Comparison of ENCODE assay signal across 10 mouse cellular contexts in genomic region chr15:79878725-79879136, GRCm38 (mm10). TPM values are rescaled to one million over a fixed set of nuclear protein-coding genes. Genes with fewer than 3 reads are reported as not detected.
DNase-seq lines count a peak whose midpoint lies in the region; ATAC-seq and TF ChIP-seq lines count a peak whose summit lies in the region.
"Had no signal": no experiment of that assay in that cellular context is flagged by ENCODE, and none has a peak within 500 bp of the region (broad histone marks: within the 10 kb centered on the region; RNA-seq: fewer than 3 reads in every experiment).

No protein-coding gene starts in this region.

- H3K9ac ChIP-seq in forebrain, embryonic 15.5 days (replicated peaks): no peak overlapping the region
- no peak overlapping the region for H3K9ac ChIP-seq in forebrain, embryonic 11.5 days (ENCODE audit: low read length)
- peak overlapping the region; percentile 7; the same call in 1 of the 2 replicates for H3K9ac ChIP-seq in heart, embryonic 12.5 days
- H3K9ac ChIP-seq in liver, postnatal 0 days (replicated peaks): no peak overlapping the region

- no peaks in the 10 kb centered on the region for H3K9me3 ChIP-seq in forebrain, embryonic 15.5 days
- no peaks in the 10 kb centered on the region for H3K9me3 ChIP-seq in forebrain, embryonic 11.5 days (ENCODE audit: control insufficient read depth, low read length)
- no peaks in the 10 kb centered on the region for H3K9me3 ChIP-seq in E14TG2a.4 (ENCODE audit: low read length)
- no peaks in the 10 kb centered on the region for H3K9me3 ChIP-seq in heart, embryonic 12.5 days (replicated peaks)
- H3K9me3 ChIP-seq in liver, postnatal 0 days (ENCODE audit: low read length): no peaks in the 10 kb centered on the region
- H3K9me3 ChIP-seq: megakaryocyte, embryonic 14.5 days had no signal

- peak overlapping the region; percentile 62 for H3K27ac ChIP-seq in forebrain, embryonic 15.5 days (replicated peaks)
- no peak overlapping the region for H3K27ac ChIP-seq in forebrain, embryonic 11.5 days (ENCODE audit: low read depth, low read length)
- H3K27ac ChIP-seq in heart, embryonic 12.5 days (ENCODE audit: poor library complexity, severe bottlenecking): peak overlapping the region; percentile 83
- H3K27ac ChIP-seq in liver, postnatal 0 days (ENCODE audit: low read depth): no peak overlapping the region; the same call in 1 of the 2 replicates

- no peaks in the 10 kb centered on the region for H3K27me3 ChIP-seq in forebrain, embryonic 15.5 days
- H3K27me3 ChIP-seq in forebrain, embryonic 11.5 days (ENCODE audit: control insufficient read depth, insufficient read depth, low read length): no peaks in the 10 kb centered on the region
- no peaks in the 10 kb centered on the region for H3K27me3 ChIP-seq in E14TG2a.4 (ENCODE audit: insufficient read depth, low read length)
- H3K27me3 ChIP-seq in heart, embryonic 12.5 days (replicated peaks): no peaks in the 10 kb centered on the region
- H3K27me3 ChIP-seq in liver, postnatal 0 days (ENCODE audit: insufficient read depth, low read length): peaks cover 3% of the 10 kb centered on the region; the same call in 1 of the 2 replicates
- H3K27me3 ChIP-seq: CH12.LX had no signal

- H3K36me3 ChIP-seq in forebrain, embryonic 15.5 days: no peaks in the 10 kb centered on the region
- H3K36me3 ChIP-seq in forebrain, embryonic 11.5 days (ENCODE audit: control insufficient read depth, insufficient read depth, low read length): no peaks in the 10 kb centered on the region
- H3K36me3 ChIP-seq in E14TG2a.4 (ENCODE audit: insufficient read depth, low read length): no peaks in the 10 kb centered on the region
- H3K36me3 ChIP-seq in heart, embryonic 12.5 days: no peaks in the 10 kb centered on the region
- no peaks in the 10 kb centered on the region for H3K36me3 ChIP-seq in liver, postnatal 0 days (replicated peaks; ENCODE audit: insufficient read depth, low read length)

- no peak for TF ChIP-seq EP300 in liver, postnatal 0 days (IDR thresholded peaks at IDR 0.05; ENCODE audit: low read depth)

- DNase-seq in forebrain, embryonic 11.5 days (ENCODE audit: low spot score): no peak
- peak; percentile 16 for DNase-seq in liver, postnatal 0 days
- DNase-seq in B cell, adult 2 months: no peak
- no peak for DNase-seq in left cerebral cortex, postnatal 14 days (ENCODE audit: low spot score in 2 of 2)

- H3K4me1 ChIP-seq in forebrain, embryonic 15.5 days: peaks cover 23% of the 10 kb centered on the region
- H3K4me1 ChIP-seq in forebrain, embryonic 11.5 days (replicated peaks; ENCODE audit: control insufficient read depth, insufficient read depth, low read length): peaks cover 2% of the 10 kb centered on the region; the same call in 1 of the 2 replicates
- H3K4me1 ChIP-seq in E14TG2a.4 (replicated peaks; ENCODE audit: low read depth, low read length): peaks cover 74% of the 10 kb centered on the region
- peaks cover 29% of the 10 kb centered on the region for H3K4me1 ChIP-seq in heart, embryonic 12.5 days (replicated peaks)
- peaks cover 8% of the 10 kb centered on the region; the same call in 1 of the 2 replicates for H3K4me1 ChIP-seq in liver, postnatal 0 days (ENCODE audit: insufficient read depth)

- H3K4me2 ChIP-seq in forebrain, embryonic 15.5 days (replicated peaks): peak overlapping the region; percentile 13; the same call in 1 of the 2 replicates
- H3K4me2 ChIP-seq in forebrain, embryonic 11.5 days (ENCODE audit: low read depth, low read length, severe bottlenecking): no peak overlapping the region
- H3K4me2 ChIP-seq in heart, embryonic 12.5 days: peak overlapping the region; percentile 32
- no peak overlapping the region for H3K4me2 ChIP-seq in liver, postnatal 0 days (ENCODE audit: low read depth, low read length)

- no peak overlapping the region for H3K4me3 ChIP-seq in forebrain, embryonic 15.5 days
- no peak overlapping the region for H3K4me3 ChIP-seq in forebrain, embryonic 11.5 days (ENCODE audit: low read depth, low read length)
- peak overlapping the region; percentile 70 for H3K4me3 ChIP-seq in E14TG2a.4 (replicated peaks; ENCODE audit: low read length)
- H3K4me3 ChIP-seq in heart, embryonic 12.5 days: no peak overlapping the region
- no peak overlapping the region for H3K4me3 ChIP-seq in liver, postnatal 0 days (ENCODE audit: low read depth, low read length)
- H3K4me3 ChIP-seq: megakaryocyte, embryonic 14.5 days had no signal

- no peak for ATAC-seq in forebrain, embryonic 15.5 days (replicated peaks)
- no peak for ATAC-seq in forebrain, embryonic 11.5 days (replicated peaks; ENCODE audit: low FRiP score)
- 0 out of 2 replicates have a peak, but pooled peaks have one; percentile 22 for ATAC-seq in heart, embryonic 12.5 days (ENCODE audit: insufficient number of reproducible peaks, low FRiP score)
- no peak for ATAC-seq in liver, postnatal 0 days
- ATAC-seq in cerebellum, adult (ENCODE audit: insufficient number of reproducible peaks, low FRiP score, low TSS enrichment): no peak

- no peak for TF ChIP-seq CTCF in E14TG2a.4 (conservative IDR thresholded peaks at IDR 0.05; ENCODE audit: low read length)
- no peak for TF ChIP-seq CTCF in liver, postnatal 0 days (IDR thresholded peaks at IDR 0.05; ENCODE audit: low read depth)

- intact Hi-C loops in left cerebral cortex, postnatal 14 days (cut with DNase I): no loop called here

- 79% methylated on average over 6 of the region's 6 CpGs for WGBS in forebrain, embryonic 15.5 days
- WGBS in forebrain, embryonic 11.5 days: 78% methylated on average over 6 of the region's 6 CpGs
- WGBS in heart, embryonic 12.5 days: 54% methylated on average over 6 of the region's 6 CpGs
- WGBS in liver, postnatal 0 days (ENCODE audit: insufficient replicate concordance): 66% methylated on average over 6 of the region's 6 CpGs

RNA-seq across cellular contexts. Expression of gene Apobec3, which starts 12.7 kb away (rescaled TPM):
- polyA plus RNA-seq in forebrain, embryonic 15.5 days (2015; fragmentation: Nextera tagmentation; extraction: Ambion mirVana): 6.6 TPM in 2 replicates
- 10.0 and 10.6 TPM in 2 replicates for polyA plus RNA-seq in forebrain, embryonic 11.5 days (2014; fragmentation: Nextera tagmentation; extraction: Ambion mirVana)
- polyA plus RNA-seq in heart, embryonic 12.5 days (2016; fragmentation: Nextera tagmentation; extraction: Ambion mirVana): 11.2 and 12.2 TPM in 2 replicates
- polyA plus RNA-seq in liver, postnatal 0 days (2015; fragmentation: Nextera tagmentation; extraction: Ambion mirVana): 34.6 and 38.1 TPM in 2 replicates
- 1 to 10 TPM; 4.2 to 5.1 TPM for total RNA-seq in left cerebral cortex, postnatal 14 days (2021)

RNA-seq across cellular contexts. Expression of gene Cbx6, which starts 44.2 kb away (rescaled TPM):
- polyA plus RNA-seq in forebrain, embryonic 15.5 days (2015; fragmentation: Nextera tagmentation; extraction: Ambion mirVana): 50.1 and 52.7 TPM in 2 replicates
- polyA plus RNA-seq in forebrain, embryonic 11.5 days (2014; fragmentation: Nextera tagmentation; extraction: Ambion mirVana): 31.2 and 32.3 TPM in 2 replicates
- 34.5 and 38.0 TPM in 2 replicates for polyA plus RNA-seq in heart, embryonic 12.5 days (2016; fragmentation: Nextera tagmentation; extraction: Ambion mirVana)
- 3.9 and 4.4 TPM in 2 replicates for polyA plus RNA-seq in liver, postnatal 0 days (2015; fragmentation: Nextera tagmentation; extraction: Ambion mirVana)
- total RNA-seq in left cerebral cortex, postnatal 14 days (2021): 100 to 1,000 TPM; 429 to 483 TPM

RNA-seq across cellular contexts. Expression of gene Npcd, which starts 44.7 kb away (rescaled TPM):
- 0.46 TPM in 1 of 2 replicates, not detected in the other for polyA plus RNA-seq in forebrain, embryonic 15.5 days (2015; fragmentation: Nextera tagmentation; extraction: Ambion mirVana)
- polyA plus RNA-seq in forebrain, embryonic 11.5 days (2014; fragmentation: Nextera tagmentation; extraction: Ambion mirVana): not detected in 2 replicates
- 0.21 TPM in 1 of 2 replicates, not detected in the other for polyA plus RNA-seq in heart, embryonic 12.5 days (2016; fragmentation: Nextera tagmentation; extraction: Ambion mirVana)
- not detected in 2 replicates for polyA plus RNA-seq in liver, postnatal 0 days (2015; fragmentation: Nextera tagmentation; extraction: Ambion mirVana)
- total RNA-seq in left cerebral cortex, postnatal 14 days (2021): 10 to 100 TPM in 1 of 2 experiments, 1 to 10 TPM in 1; 7.3 to 53.6 TPM

Comparison
In these comparisons a context has a peak if more than half of its experiments do, and no peak if none do; other contexts are left out.
1. H3K27ac ChIP-seq: peak in forebrain, embryonic 15.5 days (single experiment) and heart, embryonic 12.5 days (single experiment); none in forebrain, embryonic 11.5 days (single experiment) and liver, postnatal 0 days (single experiment).
2. H3K4me2 ChIP-seq: peak in forebrain, embryonic 15.5 days (single experiment) and heart, embryonic 12.5 days (single experiment); none in forebrain, embryonic 11.5 days (single experiment) and liver, postnatal 0 days (single experiment).